Mouse (Mus musculus) mesoderm, embryonic 11.5 days (tissue): ENCODE data around the gene Tbc1d12.
A peak's percentile ranks its signal among the peaks of the same experiment; 100 is the strongest.
"Not testable (repeated sequence)": the region's sequence is repeated elsewhere in the genome, so short reads cannot be mapped to it uniquely, and the experiment has no call there.

Experiments
- DNase-seq: peaks from one replicate; pipeline ENCODE4 v3.0.0-alpha.2; 2012; ENCODE audit warnings: low read depth, low spot score

Tbc1d12 gene

GRCm38 (mm10) chr19:38836438-38837170 is at the start of gene Tbc1d12:
Gene Tbc1d12 (plus strand): TSS chr19:38836579.
- peak; percentile 88 for DNase-seq

- no peak for DNase-seq
Observed at GRCm38 (mm10) chr19:38787756-38788155, 48.6 kb upstream of the Tbc1d12 start.

GRCm38 (mm10) chr19:38793563-38794045 is 42.8 kb upstream of the Tbc1d12 start:
- DNase-seq: no peak

- DNase-seq: no peak
Observed at GRCm38 (mm10) chr19:38796546-38796945, 39.8 kb upstream of the Tbc1d12 start.

- DNase-seq: no peak
Observed at GRCm38 (mm10) chr19:38798291-38798690, 38.1 kb upstream of the Tbc1d12 start.

GRCm38 (mm10) chr19:38798801-38799200 is 37.6 kb upstream of the Tbc1d12 start:
- DNase-seq: no peak

- no peak for DNase-seq
Observed at GRCm38 (mm10) chr19:38818191-38818590, 18.2 kb upstream of the Tbc1d12 start.

- DNase-seq: peak; percentile 95
Observed at GRCm38 (mm10) chr19:38818766-38819426, 17.5 kb upstream of the Tbc1d12 start, which contains the start of gene Noc3l. Gene Noc3l (minus strand): TSS chr19:38819237.

GRCm38 (mm10) chr19:38819427-38819802 is 17.0 kb upstream of the Tbc1d12 start:
- DNase-seq: no peak

- no peak for DNase-seq
Observed at GRCm38 (mm10) chr19:38820186-38820804, 16.1 kb upstream of the Tbc1d12 start.

GRCm38 (mm10) chr19:38833224-38833623 is 3.2 kb upstream of the Tbc1d12 start:
- no peak for DNase-seq

GRCm38 (mm10) chr19:38836084-38836437 is 318 bp upstream of the Tbc1d12 start:
- DNase-seq: no peak

- peak; percentile 43 for DNase-seq
Observed at GRCm38 (mm10) chr19:38837171-38837641, 827 bp downstream of the Tbc1d12 start.

GRCm38 (mm10) chr19:38844817-38845216 is 8.4 kb downstream of the Tbc1d12 start:
- DNase-seq: no peak

- no peak for DNase-seq
Observed at GRCm38 (mm10) chr19:38846373-38846772, 10.0 kb downstream of the Tbc1d12 start.

GRCm38 (mm10) chr19:38858224-38858623 is 21.8 kb downstream of the Tbc1d12 start:
- DNase-seq: no peak

- no peak for DNase-seq
Observed at GRCm38 (mm10) chr19:38862523-38862922, 26.1 kb downstream of the Tbc1d12 start.

GRCm38 (mm10) chr19:38874825-38875224 is 38.4 kb downstream of the Tbc1d12 start:
- not testable (repeated sequence) for DNase-seq

- DNase-seq: no peak
Observed at GRCm38 (mm10) chr19:38880300-38880699, 43.9 kb downstream of the Tbc1d12 start.

GRCm38 (mm10) chr19:38901146-38902135 is 65.1 kb downstream of the Tbc1d12 start:
- no peak for DNase-seq

GRCm38 (mm10) chr19:38902501-38902900 is 66.1 kb downstream of the Tbc1d12 start:
- no peak for DNase-seq
